Mouse (Mus musculus) frontal cortex, postnatal 25 days (tissue): ENCODE data around the gene Xiap.
A peak's percentile ranks its signal among the peaks of the same experiment; 100 is the strongest.
"Not testable (repeated sequence)": the region's sequence is repeated elsewhere in the genome, so short reads cannot be mapped to it uniquely, and the experiment has no call there.

Experiments used
- DNase-seq, 2 experiments: peaks; one replicate each; pipeline ENCODE4 v3.0.0; 2022; ENCODE audit warnings: low spot score in 2 of 2

The Xiap gene

DNA sequence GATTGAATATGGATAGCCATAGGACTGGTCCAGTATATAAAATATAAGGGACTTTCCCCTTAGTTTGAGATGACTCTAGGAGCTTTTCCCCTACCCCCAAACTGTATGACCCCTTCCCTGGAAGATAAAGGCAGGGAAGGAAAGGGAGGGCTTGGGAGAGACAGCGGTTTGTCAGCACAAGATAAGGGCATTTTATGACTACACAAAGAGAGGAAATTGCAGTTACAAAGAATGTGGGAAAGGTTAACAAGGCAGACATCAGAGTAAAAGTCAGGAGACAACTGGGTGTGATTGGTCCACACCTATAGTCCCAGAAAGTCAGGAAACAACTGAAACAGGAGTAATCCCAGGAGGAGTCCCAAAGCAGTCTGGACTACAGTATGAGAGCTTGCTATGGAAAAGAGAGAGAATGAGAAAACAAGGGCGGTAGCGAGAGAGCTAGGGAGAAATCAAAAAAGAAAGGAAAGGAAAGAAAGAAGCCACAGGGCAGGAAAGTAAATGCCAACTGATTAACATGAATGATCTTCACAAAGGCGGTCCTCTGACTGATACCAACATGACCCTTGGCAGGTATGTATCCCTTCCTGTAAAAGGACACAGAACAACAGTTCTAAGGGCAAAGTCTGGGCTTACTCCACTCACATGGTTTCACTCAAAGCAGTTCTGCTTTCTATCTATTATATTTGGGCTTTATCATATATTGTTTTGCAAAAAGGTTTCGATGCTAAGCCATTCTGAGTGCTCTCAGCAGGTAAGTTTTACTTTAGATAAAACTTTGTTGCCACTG lies at the start of gene Xiap:
Gene Xiap, plus strand, starts transcription at position 398 of the 787 bp plus-strand sequence.
- no peak for DNase-seq

DNA sequence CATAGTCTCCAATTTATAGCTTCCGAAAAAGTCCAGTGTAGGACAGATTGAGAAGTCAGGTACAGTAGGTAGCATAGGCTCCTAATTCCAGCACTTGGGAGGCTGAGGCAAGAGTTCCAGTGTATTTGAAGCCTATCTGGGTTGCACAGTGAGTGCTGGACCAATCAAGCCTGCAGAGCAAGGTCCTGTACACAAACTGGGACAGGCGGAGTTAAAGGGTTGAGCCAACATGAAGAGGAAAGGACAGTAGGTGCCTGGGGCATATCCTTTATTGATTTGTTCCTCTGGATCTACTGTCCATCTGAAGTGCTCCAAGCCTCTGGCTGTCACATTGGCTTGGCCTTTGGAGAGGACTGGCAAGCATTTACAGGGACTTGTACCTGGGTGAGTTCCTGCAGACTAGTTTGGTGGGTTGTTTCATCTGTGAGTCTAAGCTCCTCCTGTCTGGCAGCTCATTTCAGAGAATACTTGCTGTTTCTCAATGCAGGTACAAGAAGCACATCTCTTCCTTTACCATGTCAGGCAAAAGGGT lies 46.7 kb upstream of the Xiap start:
- no peak for DNase-seq

DNA sequence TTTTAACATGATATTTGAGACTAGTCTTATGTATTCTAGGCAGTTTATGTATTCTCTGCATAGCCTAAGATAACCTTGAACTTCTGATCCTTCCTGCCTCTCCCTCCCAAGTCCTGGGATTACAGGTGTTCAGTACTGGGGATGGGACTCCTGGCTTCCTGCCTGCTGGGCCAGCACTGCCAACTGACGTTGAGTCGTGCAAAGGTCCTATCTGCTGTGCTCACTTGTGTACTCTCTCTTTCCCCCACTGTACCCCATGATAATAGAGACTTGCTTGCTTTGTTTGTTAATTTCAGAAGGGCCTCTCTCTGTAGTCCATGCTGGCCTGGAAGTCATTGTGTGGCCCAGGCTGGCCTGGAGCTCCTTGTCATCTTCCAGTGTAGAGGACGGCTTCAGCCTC lies 45.7 kb upstream of the Xiap start:
- no peak for DNase-seq

DNA sequence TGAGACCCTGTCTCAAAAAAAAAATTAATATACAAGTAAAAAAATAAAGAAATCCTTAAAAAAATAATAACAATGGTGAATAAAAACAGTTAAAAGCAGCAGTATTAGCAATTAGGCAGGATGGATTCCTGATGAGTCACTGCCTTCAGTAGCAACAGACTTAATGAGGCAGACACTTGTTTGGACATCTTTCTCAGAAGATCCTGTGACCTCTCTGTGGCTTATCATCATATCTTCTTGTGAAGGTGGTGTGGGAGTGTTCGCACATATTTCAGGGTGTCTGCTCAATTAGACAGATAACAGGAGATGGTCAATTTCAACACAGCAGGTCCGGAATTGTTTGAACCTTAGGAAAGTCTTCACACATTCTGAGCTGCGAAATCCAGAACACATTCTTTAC lies 45.0 kb upstream of the Xiap start:
- no peak for DNase-seq

DNA sequence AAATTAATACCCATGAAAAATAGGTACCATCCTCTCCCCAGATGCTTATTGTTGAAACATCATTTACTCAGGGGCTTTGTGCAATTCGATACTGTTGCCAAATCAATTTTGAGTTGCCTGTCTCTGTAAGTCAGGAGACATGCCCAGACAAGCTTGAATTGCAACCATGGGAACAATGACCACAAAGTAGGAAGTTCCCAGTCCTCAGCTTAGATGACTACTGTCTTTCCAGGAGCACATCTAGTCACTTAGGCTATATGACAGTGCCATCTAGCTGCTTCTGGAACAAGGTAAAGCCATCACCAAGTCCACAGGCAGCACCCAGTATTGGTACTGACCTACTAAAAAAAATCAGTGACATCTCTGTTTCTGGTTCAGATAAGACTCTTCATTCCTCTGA lies 41.4 kb upstream of the Xiap start:
- DNase-seq: no peak

DNA sequence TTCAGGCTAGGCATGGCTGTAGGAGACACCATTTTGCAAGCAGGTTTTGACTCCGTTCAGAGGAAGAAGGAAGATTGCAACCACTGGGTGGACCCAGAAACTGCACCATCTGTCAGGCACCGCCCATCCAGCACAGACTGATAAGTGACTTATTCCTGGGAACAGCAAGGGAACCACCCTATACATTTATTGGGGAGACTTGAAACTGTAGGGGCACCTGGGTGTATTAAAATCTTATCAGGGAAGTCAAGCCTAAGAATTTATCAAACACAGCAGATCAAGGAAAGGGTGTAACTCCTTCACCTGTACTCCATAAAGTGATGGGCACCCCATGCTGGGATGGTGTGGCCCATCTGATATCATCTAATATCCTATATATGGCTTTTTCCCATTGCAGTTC lies 40.0 kb upstream of the Xiap start:
- DNase-seq: no peak

DNA sequence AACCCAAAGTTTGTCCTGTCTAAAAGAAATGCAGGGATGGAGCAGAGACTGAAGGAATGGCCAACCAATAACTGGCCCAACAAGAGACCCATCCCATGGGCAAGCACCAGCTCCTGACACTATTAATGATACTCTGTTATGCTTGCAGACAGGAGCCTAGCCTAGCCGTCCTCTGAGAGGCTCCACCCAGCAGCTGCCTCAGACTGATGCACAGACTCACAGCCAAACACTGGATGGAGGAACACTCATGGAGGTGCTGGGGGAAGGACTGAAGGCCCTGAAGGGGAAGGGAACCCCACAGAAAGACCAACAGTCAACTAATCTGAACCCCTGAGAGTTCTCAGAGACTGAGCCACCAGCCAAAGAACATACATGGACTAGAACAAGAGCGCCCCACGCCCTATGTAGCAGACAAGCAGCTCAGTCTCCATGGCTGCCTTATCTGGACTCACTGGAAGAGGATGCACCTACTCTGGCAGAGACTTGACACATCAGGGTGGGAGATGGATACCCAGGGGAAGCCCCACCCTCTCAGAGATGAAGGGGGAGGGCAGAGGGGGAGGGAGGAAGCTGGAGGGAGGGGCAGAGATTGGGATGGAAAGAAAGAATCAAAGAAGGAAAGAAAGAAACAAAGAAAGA lies 33.6 kb upstream of the Xiap start:
- not testable (repeated sequence) for DNase-seq

DNA sequence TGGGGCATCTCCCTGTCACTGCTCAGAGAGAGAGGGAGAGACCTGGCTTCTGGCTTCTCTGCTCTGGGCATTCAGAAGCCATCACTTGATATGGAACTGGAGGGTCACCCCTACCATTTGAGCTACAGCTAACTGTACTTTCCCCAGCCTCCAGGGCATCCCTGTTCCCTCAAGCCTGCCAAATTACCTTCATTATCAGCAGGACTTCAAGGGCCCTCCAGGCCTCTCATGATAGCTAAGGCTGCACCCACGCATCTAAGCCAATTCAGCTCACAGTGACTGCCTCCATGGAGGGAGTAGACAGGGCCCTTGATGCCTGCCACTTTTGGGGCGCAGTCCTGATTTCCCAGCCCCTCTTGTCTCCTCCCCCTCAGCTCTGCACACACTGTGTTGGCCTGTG lies 32.5 kb upstream of the Xiap start:
- DNase-seq: not testable (repeated sequence)

DNA sequence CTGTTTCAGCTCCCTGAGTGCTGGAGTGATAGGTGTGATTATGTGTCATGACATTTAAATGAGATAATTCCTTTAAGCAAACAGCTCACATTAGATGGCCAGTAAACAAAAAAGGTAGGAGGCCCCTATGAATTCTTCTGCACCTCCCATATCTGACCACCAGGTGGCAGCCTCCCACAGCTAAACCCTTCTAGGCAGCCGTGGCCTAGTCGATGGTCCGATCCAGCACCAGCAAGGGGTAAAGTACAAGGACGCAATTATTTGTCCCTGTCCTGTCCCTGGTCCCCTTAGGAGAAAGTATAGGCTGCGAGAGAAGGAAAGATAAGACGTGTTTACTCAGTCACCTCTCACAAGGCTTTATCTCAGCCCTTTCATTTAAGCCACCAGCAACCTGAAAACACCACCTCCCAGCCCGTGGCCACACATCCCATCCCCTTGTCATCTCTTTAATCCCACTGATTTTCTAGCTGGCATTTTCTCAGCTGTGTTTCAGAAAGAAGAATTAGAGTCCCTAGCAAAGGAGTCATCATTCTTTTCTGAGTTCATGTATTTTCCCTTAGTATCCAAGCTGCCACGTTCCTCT lies 26.3 kb upstream of the Xiap start:
- peak; percentile 43 to 54 for DNase-seq

DNA sequence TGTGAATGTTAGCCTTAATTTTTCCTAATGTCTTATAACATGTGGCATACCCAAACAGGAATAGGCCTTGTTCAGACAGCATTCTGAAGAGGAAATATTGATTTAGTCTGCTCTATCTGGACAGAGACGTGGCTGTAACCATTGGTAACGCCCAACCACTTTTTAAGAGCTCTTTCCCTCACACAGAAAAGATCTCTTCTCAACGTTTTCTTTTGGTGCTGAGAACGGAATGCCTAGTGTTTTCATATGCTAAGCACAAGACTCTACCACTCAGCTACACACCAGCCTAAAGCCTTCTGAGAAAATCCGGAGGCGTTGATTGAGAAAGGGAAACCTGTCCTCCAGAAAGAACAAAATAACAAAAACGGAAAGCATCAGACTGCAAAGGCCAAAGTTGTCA lies 25.6 kb upstream of the Xiap start:
- no peak for DNase-seq

DNA sequence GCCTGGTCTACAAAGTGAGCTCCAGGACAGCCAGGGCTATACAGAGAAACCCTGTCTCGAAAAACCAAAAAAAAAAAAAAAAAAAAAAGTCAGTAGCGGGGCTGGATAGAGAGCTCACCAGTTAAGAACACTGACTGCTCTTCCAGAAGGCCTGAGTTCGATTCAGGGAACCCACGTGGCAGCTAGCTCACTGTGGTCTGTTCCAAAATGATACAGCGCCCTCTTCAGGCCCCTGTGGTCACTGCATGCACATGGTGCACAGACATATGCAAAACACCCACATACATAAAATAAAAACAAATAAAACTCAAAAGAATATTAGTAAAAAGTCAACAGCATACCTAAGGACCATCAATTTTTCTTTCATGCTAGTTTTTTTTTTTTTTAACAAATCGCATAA lies 20.0 kb upstream of the Xiap start:
- DNase-seq: no peak

DNA sequence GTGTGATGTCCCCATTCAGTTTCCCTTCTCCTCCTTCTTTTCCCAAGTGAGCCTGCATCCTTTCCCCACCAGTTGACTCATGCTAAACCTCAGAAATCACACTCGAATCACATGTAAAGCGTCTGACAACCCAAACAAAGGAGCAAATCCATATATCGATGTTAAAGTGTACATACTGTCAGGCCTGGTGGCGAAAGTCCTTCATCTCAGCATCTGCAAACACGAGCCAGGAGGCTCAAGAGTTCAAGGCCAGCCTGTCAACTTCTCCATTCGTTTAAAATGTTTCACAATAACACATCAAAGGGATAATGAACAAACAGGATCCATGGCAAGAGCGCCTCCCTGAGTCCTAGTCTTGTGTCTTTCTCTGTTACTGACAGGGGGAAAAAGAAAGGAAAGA lies 14.5 kb upstream of the Xiap start:
- DNase-seq: no peak

DNA sequence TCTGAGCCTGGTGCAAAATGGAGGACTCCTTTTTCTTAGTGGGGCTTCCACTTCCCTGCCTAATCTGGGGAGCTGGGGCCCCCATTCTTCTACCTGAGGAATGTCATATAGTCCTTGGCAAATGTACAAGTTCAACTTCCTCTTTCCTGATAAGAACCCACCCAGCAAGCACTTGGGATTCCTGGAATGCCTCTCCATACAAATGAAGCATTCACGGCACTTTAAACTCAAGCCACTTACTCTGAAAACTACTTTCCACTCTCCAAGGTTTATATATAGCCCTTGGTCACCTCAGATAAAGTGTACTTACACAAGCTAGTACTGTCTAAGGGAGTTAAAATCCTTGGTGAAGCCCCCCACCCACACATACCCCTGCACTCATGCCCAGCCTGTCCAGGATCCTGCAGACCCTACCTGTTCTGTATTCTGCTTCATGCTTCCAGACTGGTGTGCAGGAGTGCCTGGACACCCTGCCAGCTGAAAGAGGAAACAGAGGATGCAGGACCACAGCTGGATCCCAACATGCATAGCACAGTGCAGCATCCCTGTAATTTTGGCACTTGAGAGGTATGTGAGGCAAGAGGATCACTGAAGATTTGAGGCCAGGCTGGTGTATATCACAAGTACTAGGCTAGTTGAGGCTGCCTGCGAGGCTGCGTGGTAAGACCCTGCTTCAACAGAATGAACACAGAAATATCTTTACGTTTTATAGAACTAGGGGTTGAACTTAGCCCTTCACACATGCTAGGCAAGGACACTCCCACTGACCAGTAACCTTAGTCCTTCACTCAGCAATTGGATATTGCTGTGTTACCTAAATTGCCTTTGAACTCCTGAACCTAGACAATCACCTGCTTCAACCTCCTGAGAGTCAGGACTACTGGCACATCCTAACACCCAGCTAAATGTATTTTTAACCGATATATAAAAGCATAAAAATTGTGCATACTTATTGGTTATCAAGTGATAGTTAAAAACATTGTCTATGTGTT lies 8.5 kb upstream of the Xiap start:
- DNase-seq: no peak

DNA sequence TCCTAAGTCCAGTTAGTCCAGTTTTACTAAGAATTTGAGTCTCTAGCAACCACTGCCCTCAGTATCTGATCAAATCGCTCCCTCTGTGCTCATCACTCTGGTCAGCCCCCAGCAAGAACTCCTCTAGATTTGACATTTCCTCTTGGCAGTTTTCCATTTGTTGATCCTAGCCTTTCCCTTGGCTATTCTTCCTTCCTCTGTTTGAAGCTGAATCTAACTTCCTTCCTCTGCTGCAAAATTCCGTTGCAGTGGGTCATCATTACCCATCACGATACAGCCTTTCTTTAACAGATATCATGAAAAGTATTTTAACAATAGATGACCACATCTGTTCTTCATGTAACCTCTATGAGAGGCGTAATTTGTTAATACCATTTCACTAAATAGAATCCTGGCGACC lies 2.5 kb upstream of the Xiap start:
- no peak for DNase-seq

DNA sequence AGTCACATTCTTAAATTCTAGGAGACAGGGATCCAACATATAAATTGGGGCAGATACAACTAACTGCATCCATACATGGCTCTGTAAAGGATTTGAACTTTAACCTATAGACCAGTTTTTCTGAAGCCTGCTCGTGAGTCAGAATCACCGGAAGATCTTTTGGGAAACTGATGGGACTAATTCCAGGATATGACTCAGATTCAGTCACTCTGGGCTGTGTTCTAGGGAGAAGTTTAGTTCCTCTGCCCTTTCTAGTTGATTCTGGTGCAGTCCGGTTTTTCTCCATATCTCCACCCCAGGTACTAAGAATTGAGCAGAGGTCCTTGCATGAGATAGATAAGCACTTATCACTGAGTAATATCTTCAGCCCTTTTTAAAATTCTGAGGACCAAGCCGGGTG lies 1.6 kb upstream of the Xiap start:
- no peak for DNase-seq

DNA sequence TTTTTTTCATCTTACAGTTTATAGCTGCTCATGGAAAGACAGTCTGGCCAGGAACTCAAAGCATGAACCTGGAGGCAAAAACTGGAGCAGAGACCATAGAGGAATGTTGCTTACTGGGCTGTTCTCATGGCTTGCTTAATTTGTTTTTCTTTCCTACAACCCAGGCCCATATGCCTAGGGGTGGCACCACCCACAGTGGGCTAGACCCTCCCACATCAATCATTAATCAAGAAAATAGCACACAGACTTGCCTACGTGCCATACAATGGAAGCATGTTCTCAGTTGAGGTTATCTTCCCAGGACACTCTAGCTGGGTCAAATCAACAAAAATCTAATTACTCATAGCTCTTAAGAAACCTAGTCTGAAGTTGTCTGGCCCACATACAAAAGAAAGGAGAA lies 4.1 kb downstream of the Xiap start:
- DNase-seq: no peak

DNA sequence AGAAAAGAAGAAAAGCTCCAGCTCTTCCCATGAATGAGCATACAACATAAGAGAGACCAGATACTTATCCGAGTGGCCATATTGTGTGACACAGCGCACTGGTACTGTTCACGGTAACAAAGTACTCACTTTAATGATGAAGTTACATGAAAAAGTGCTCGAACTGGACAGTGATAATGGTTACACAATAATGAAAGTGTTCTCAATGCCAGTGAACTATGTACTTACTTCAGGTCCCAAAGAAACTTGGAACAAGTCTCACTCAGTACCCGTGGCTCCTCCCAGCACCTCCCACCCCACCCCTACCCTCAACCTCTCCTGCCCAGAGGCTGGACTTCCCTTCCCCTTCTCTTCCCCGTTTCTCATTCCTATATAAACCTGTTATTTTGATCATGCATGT lies 5.6 kb downstream of the Xiap start:
- DNase-seq: no peak

DNA sequence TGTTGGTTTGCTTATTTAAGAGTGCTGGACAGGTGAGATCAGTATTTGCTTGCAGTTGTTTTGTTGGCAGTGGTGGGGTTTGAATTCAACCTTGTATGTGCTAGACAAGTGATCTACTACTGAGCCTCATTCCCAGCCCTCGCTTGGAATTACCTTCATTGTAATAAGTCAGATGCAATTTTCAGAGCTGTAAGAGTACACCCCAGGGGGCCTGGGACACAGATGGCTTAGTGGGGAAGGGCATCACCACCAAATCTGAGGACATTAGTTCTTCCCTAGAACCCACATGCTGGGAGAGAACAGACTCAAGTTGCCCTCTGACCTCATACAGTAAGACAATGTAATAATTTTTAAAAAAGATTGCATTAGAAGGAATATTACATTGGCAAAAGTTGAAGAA lies 7.3 kb downstream of the Xiap start:
- DNase-seq: no peak

DNA sequence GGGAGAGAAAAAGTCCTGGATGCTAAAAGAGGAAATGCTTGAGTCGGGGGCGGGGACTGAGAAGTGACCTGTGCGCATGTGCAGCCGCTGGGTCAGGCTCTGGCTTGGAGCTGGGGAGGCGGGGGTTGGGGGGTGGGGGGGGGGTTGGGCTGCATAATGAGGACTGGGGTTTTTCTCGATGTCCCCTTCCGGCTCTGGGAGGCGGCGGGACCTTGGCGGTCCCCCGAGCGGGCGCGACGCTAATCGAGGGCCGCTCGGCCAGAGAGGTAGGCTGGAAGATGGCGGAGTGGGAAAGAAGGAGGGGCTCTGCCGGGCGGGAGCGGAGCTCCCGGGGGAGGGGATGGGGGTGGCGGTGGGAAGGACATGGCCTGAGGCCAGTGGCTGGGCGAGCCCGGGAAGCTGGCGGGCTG lies 8.3 kb downstream of the Xiap start:
- DNase-seq: peak; percentile 12 to 19

DNA sequence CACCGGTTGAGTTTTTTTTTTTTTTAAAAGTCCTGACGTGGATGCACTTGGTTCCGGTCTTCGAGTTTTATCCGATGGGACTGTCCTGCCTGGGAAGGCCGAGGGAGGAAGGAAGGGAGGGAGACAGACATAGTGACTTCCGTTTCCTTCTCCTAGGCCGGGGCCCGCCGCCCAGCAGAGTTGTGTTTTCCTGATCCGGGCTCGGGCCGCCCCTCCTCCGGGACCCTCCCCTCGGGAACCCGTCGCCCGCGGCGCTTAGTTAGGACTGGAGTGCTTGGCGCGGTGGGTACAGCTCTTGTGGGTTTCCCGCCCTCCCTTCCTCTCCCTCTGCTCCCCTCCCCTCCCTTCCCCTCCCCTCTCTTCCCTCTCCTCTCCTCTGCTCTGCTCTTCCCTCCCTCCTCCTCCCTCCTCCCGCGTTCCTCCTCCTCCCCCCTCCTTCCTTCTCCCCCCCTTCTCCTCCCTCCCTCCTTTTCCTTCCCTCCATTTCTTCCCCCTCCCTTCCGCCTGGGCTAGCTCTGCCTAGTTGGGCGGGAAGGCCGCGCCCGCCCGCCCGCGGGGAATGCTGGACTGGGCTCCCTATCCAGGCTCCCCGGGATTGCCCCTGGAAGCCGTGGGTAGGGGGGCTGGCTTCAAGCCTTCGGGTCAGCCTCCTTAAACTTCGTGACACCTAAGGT lies 8.9 kb downstream of the Xiap start:
- DNase-seq: peak; percentile 32 to 37

DNA sequence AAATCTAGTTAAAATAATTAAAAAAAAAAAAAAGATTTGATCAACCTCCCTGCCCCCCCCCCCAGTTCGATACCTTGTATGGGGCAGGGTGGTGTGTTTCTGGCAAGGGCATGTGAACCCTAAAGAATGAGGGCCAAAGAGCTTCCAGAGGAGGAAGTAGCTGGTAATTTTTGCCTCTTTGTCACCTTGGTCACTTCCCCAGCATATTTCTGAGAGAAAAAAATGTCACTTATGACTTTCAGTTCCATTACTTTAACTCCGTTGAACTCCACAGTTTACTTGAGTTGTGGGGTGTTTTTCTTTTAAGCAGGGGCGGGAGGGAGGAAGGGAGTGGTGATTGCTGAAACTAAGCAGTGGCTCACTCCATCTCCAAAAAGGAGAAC lies 9.4 kb downstream of the Xiap start:
- DNase-seq: no peak
